Mouse (Mus musculus) heart, embryonic 14.5 days (tissue): ENCODE measurements around the gene Clock. TPM values are rescaled to one million over a fixed set of nuclear protein-coding genes. Genes with fewer than 3 reads are reported as not detected.

Source experiments
- ATAC-seq: fragments of 200-750 bp; cut with Nextera tagmentation; 2 replicates; pipeline ENCODE4 v1.8.0; 2017; ENCODE audit warnings: low read depth, moderate TSS enrichment; ENCODE audit not compliant: insufficient number of reproducible peaks, insufficient read depth, low FRiP score
- H3K27ac ChIP-seq, 2 experiments: fragments of 200-500 bp in 1 of 2; fragments of 300-500 bp in 1 of 2; sonication (generic) in 1 of 2; replicated peaks in 1 of 2; 2 replicates each; pipeline ENCODE4 v1.5.1; 2012 to 2014; ENCODE audit warnings: low read depth in 2 of 2, low read length in 2 of 2, control low read depth in 1 of 2, mild to moderate bottlenecking in 1 of 2, mixed read lengths in 1 of 2; ENCODE audit not compliant: control insufficient read depth in 1 of 2, insufficient read depth in 1 of 2
- H3K27me3 ChIP-seq: fragments of 300-500 bp; sonication (generic); 2 replicates; pipeline ENCODE4 v1.6.1; 2014; ENCODE audit warnings: mild to moderate bottlenecking, low read length, control low read depth; ENCODE audit not compliant: control insufficient read depth, insufficient read depth
- H3K36me3 ChIP-seq: fragments of 300-500 bp; sonication (generic); 2 replicates; pipeline ENCODE4 v1.6.1; 2014; ENCODE audit warnings: mild to moderate bottlenecking, control low read depth, low read length, mixed read lengths; ENCODE audit not compliant: control insufficient read depth, insufficient read depth
- H3K4me1 ChIP-seq, 2 experiments: fragments of 200-500 bp in 1 of 2; fragments of 300-500 bp in 1 of 2; sonication (generic) in 1 of 2; 2 replicates each; pipeline ENCODE4 v1.6.1; 2012 to 2014; ENCODE audit warnings: low read length in 2 of 2, control low read depth in 1 of 2, mixed read lengths in 1 of 2; ENCODE audit not compliant: control insufficient read depth in 2 of 2, insufficient read depth in 2 of 2
- H3K4me2 ChIP-seq: fragments of 300-500 bp; sonication (generic); 2 replicates; pipeline ENCODE4 v1.6.1; 2014; ENCODE audit warnings: mild to moderate bottlenecking, low read length
- H3K4me3 ChIP-seq, 2 experiments: fragments of 200-500 bp in 1 of 2; fragments of 300-500 bp in 1 of 2; sonication (generic) in 1 of 2; 2 replicates each; pipeline ENCODE4 v1.5.1; 2012 to 2014; ENCODE audit warnings: low read length in 2 of 2, mild to moderate bottlenecking in 2 of 2, control low read depth in 1 of 2, low read depth in 1 of 2, moderate library complexity in 1 of 2; ENCODE audit not compliant: control insufficient read depth in 1 of 2, insufficient read depth in 1 of 2
- H3K9ac ChIP-seq: fragments of 300-500 bp; sonication (generic); 2 replicates; pipeline ENCODE4 v1.6.1; 2014; ENCODE audit warnings: mild to moderate bottlenecking, low read length
- H3K9me3 ChIP-seq: fragments of 300-500 bp; sonication (generic); 2 replicates; pipeline ENCODE4 v1.6.1; 2016; ENCODE audit warnings: low read length, control low read depth; ENCODE audit not compliant: control insufficient read depth
- WGBS: fragments of 180-500 bp; shearing (Covaris S2); extraction: QIAGEN DNeasy Blood & Tissue Kit; methylation state at CpG from one replicate; pipeline ENCODE4 v1.1.7; 2014; 5-methylcytosine and 5-hydroxymethylcytosine counted together
- polyA plus RNA-seq: library from polyadenylated mRNA; unstranded; fragments of >200 nt; fragmentation: Nextera tagmentation; extraction: Ambion mirVana; gene quantifications from 2 replicates; pipeline ENCODE4 v1.2.1, GENCODE M21; 2014

Gene Clock
- polyA plus RNA-seq, 1 experiment from 2014 or later: 15.1 TPM

GRCm38 (mm10) chr5:76164827-76165226 is 139.8 kb downstream of the Clock start:
- H3K36me3 ChIP-seq: no peaks in the 10 kb centered on the region
- ATAC-seq: no peak
- no peak overlapping the region for H3K4me2 ChIP-seq
- no peak overlapping the region for H3K27ac ChIP-seq
- no peak overlapping the region for H3K9ac ChIP-seq
- no peaks in the 10 kb centered on the region for H3K27me3 ChIP-seq
- whole genome bisulfite sequencing: 61% methylated on average over 7 of the region's 7 CpGs
- H3K9me3 ChIP-seq: no peaks in the 10 kb centered on the region
- no peaks in the 10 kb centered on the region for H3K4me1 ChIP-seq
- no peak overlapping the region for H3K4me3 ChIP-seq

GRCm38 (mm10) chr5:76163828-76164390 is 140.7 kb downstream of the Clock start:
- no peak overlapping the region for H3K9ac ChIP-seq
- no peaks in the 10 kb centered on the region for H3K9me3 ChIP-seq
- ATAC-seq: no peak
- H3K4me1 ChIP-seq: no peaks in the 10 kb centered on the region
- no peaks in the 10 kb centered on the region for H3K27me3 ChIP-seq
- no peak overlapping the region for H3K4me3 ChIP-seq
- no peak overlapping the region for H3K4me2 ChIP-seq
- no peak overlapping the region for H3K27ac ChIP-seq
- no peaks in the 10 kb centered on the region for H3K36me3 ChIP-seq
- 80% methylated on average over 4 of the region's 4 CpGs for WGBS

GRCm38 (mm10) chr5:76162926-76163325 is 141.7 kb downstream of the Clock start:
- Histone ChIP-seq H3K4me1 (no peaks in the 10 kb centered on the region), H3K9ac (no peak overlapping the region), H3K36me3 (no peaks in the 10 kb centered on the region), H3K27ac (no peak overlapping the region), H3K4me2 (no peak overlapping the region), H3K9me3 (no peaks in the 10 kb centered on the region), H3K27me3 (no peaks in the 10 kb centered on the region), H3K4me3 (no peak overlapping the region)
- 81% methylated on average over 5 of the region's 5 CpGs for WGBS
- no peak for ATAC-seq

GRCm38 (mm10) chr5:76161491-76161890 is 143.1 kb downstream of the Clock start:
- Histone ChIP-seq H3K4me3 (no peak overlapping the region), H3K36me3 (0 out of 2 replicates have a peak, but pooled peaks cover 4% of the 10 kb centered on the region), H3K4me2 (no peak overlapping the region), H3K9ac (no peak overlapping the region), H3K9me3 (no peaks in the 10 kb centered on the region), H3K4me1 (no peaks in the 10 kb centered on the region), H3K27me3 (no peaks in the 10 kb centered on the region), H3K27ac (no peak overlapping the region)
- whole genome bisulfite sequencing: 77% methylated on average over 6 of the region's 6 CpGs
- ATAC-seq: no peak

- Histone ChIP-seq H3K27ac (no peak overlapping the region), H3K4me1 (peaks cover 5 to 12% of the 10 kb centered on the region in 2 experiments), H3K4me2 (no peak overlapping the region), H3K9ac (no peak overlapping the region), H3K27me3 (no peaks in the 10 kb centered on the region), H3K4me3 (no peak overlapping the region), H3K9me3 (no peaks in the 10 kb centered on the region), H3K36me3 (peaks cover 11% of the 10 kb centered on the region; the same call in 1 of the 2 replicates)
- no peak for ATAC-seq
- WGBS: 27% methylated on average over 3 of the region's 3 CpGs
These were observed 144.5 kb downstream of the Clock start for GRCm38 (mm10) chr5:76160086-76160485.

Other genes starting within 250 kb of the Clock start
- gene Srd5a3, start 164.5 kb downstream of the Clock start, polyA plus RNA-seq: 22.6 and 26.9 TPM in 2 replicates
- 87.4 and 101 TPM in 2 replicates for gene Tmem165, start 120.9 kb downstream of the Clock start, polyA plus RNA-seq
- not detected in 2 replicates for gene Pdcl2, start 26.4 kb upstream of the Clock start, polyA plus RNA-seq
- not detected in 2 replicates for gene Nmu, start 59.0 kb upstream of the Clock start, polyA plus RNA-seq
- gene Gm7271, start 179.2 kb upstream of the Clock start, polyA plus RNA-seq: not detected in 2 replicates
- gene Exoc1, start 224.5 kb upstream of the Clock start, polyA plus RNA-seq: 24.7 and 28.1 TPM in 2 replicates